Mouse (Mus musculus) hindbrain, embryonic 15.5 days (tissue): ENCODE data around the gene Tmem40. TPM values are rescaled to one million over a fixed set of nuclear protein-coding genes. Genes with fewer than 3 reads are reported as not detected.

Experiments used
- ATAC-seq: fragments of 200-750 bp; cut with Nextera tagmentation; 2 replicates; pipeline ENCODE4 v1.8.0; 2017; ENCODE audit warnings: low read depth, moderate number of reproducible peaks, moderate TSS enrichment; ENCODE audit not compliant: low FRiP score
- H3K27ac ChIP-seq: fragments of 300-500 bp; sonication (generic); replicated peaks from 2 replicates; pipeline ENCODE4 v1.5.1; 2015; ENCODE audit warnings: mild to moderate bottlenecking, inconsistent platforms
- H3K27me3 ChIP-seq: fragments of 300-500 bp; sonication (generic); 2 replicates; pipeline ENCODE4 v1.6.1; 2015; ENCODE audit warnings: control low read depth, inconsistent platforms
- H3K36me3 ChIP-seq: fragments of 300-500 bp; sonication (generic); 2 replicates; pipeline ENCODE4 v1.6.1; 2015; ENCODE audit warnings: control low read depth, inconsistent platforms
- H3K4me1 ChIP-seq: fragments of 300-500 bp; sonication (generic); replicated peaks from 2 replicates; pipeline ENCODE4 v1.6.1; 2015; ENCODE audit warnings: control low read depth, inconsistent platforms
- H3K4me2 ChIP-seq: fragments of 300-500 bp; sonication (generic); 2 replicates; pipeline ENCODE4 v1.6.1; 2015; ENCODE audit warnings: moderate library complexity, mild to moderate bottlenecking, inconsistent platforms
- H3K4me3 ChIP-seq: fragments of 300-500 bp; sonication (generic); 2 replicates; pipeline ENCODE4 v1.5.1; 2015; ENCODE audit warnings: mild to moderate bottlenecking, inconsistent platforms
- H3K9ac ChIP-seq: fragments of 300-500 bp; sonication (generic); 2 replicates; pipeline ENCODE4 v1.6.1; 2015; ENCODE audit warnings: inconsistent platforms
- H3K9me3 ChIP-seq: fragments of 300-500 bp; sonication (generic); 2 replicates; pipeline ENCODE4 v1.6.1; 2016; ENCODE audit warnings: control low read depth, inconsistent platforms
- WGBS: fragments of 180-500 bp; shearing (Covaris S2); methylation state at CpG from one replicate; pipeline ENCODE4 v1.1.7; 2015; 5-methylcytosine and 5-hydroxymethylcytosine counted together
- polyA plus RNA-seq: library from polyadenylated mRNA; unstranded; fragments of >200 nt; fragmentation: Nextera tagmentation; extraction: Ambion mirVana; gene quantifications from 2 replicates; pipeline ENCODE4 v1.2.1, GENCODE M21; 2015

Gene Tmem40
- polyA plus RNA-seq, 1 experiment from 2014 or later, result 1.5 TPM

- Histone ChIP-seq H3K4me2 (peak overlapping the region; percentile 20), H3K9ac (no peak overlapping the region), H3K36me3 (no peaks in the 10 kb centered on the region), H3K27me3 (no peaks in the 10 kb centered on the region), H3K27ac (peak overlapping the region; percentile 75), H3K4me1 (peaks cover 12% of the 10 kb centered on the region), H3K9me3 (no peaks in the 10 kb centered on the region), H3K4me3 (no peak overlapping the region)
- peak; percentile 92 for ATAC-seq
- 4% methylated on average over 7 of the region's 7 CpGs for WGBS
Measured at GRCm38 (mm10) chr6:115764179-115764578, 2.0 kb upstream of the Tmem40 start.

GRCm38 (mm10) chr6:115760982-115761381 is 1.2 kb downstream of the Tmem40 start:
- Histone ChIP-seq H3K4me2 (no peak overlapping the region), H3K4me1 (peaks cover 12% of the 10 kb centered on the region), H3K9me3 (no peaks in the 10 kb centered on the region), H3K36me3 (no peaks in the 10 kb centered on the region), H3K27me3 (no peaks in the 10 kb centered on the region), H3K4me3 (no peak overlapping the region), H3K27ac (no peak overlapping the region), H3K9ac (no peak overlapping the region)
- no peak for ATAC-seq
- WGBS, result 64% methylated on average over 4 of the region's 4 CpGs

DNA sequence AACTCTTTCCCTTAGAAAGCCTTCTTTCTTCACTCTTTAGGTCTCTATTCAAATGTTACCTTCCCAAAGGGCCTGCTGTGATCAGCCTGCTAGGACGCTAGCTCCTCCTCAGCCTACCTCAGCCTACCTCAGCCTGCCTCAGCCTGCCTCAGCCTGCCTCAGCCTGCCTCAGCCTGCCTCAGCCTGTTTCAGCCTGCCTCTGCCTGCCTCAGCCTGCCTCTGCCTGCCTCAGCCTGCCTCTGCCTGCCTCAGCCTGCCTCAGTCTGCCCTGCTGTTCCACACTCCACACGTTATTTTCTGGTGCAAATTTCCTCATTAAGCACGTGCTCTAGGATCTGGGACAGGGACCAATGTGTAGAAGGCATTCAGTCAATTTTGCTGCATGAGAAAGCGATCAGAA is 2.1 kb downstream of the Tmem40 start:
- H3K27me3 ChIP-seq, result no peaks in the 10 kb centered on the region
- no peak overlapping the region for H3K9ac ChIP-seq
- WGBS, result 90% methylated on average over 4 of the region's 4 CpGs
- no peak overlapping the region for H3K4me2 ChIP-seq
- ATAC-seq, result no peak
- no peaks in the 10 kb centered on the region for H3K9me3 ChIP-seq
- no peak overlapping the region for H3K27ac ChIP-seq
- peaks cover 12% of the 10 kb centered on the region for H3K4me1 ChIP-seq
- no peak overlapping the region for H3K4me3 ChIP-seq
- no peaks in the 10 kb centered on the region for H3K36me3 ChIP-seq

DNA sequence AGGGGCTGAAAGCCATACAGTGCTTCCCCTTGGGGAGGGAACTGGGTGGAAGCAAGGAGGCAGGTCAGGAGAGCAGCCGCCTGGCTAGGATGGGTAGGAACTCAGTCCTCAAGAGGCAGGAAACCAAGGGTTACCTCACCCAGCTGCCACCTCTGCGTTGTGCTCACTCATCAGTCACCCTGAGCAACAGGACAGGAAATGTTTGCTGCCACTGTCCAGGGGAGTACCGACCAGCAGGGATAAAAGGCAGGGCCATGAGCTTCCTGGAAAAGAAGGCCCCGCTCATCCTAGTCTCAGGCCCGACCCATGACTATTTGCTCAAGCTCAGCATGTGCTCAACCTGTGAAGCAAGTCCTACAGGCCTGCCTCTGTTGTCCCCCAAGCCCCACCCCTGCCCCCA is 2.7 kb downstream of the Tmem40 start:
- Histone ChIP-seq H3K27me3 (no peaks in the 10 kb centered on the region), H3K9me3 (no peaks in the 10 kb centered on the region), H3K4me2 (no peak overlapping the region), H3K4me1 (peaks cover 12% of the 10 kb centered on the region), H3K4me3 (no peak overlapping the region), H3K36me3 (no peaks in the 10 kb centered on the region), H3K27ac (no peak overlapping the region), H3K9ac (no peak overlapping the region)
- WGBS, result 59% methylated on average over 5 of the region's 5 CpGs
- no peak for ATAC-seq

DNA sequence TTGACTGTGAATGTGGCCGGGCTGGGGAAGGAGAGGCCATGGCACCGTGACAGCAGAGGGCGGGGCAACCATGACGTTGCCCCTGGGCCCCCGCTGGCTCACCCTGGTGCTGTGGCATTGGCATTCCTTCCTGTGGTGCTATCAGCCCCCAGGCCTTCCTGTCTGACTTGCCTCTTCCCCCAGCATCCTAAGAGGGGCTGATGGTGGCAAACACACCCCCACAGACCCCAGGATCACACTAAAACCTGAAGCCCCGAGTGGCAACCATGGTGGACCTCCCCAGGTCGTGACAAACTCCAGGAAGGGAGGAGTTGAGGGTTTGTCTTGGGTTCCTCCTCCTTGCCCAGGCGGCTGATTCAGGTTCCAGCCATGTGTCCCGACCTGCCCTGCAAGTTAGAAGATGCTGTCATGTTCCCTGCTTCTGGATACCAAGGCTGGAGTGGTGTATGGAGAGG is 3.2 kb downstream of the Tmem40 start:
- Histone ChIP-seq H3K9ac (no peak overlapping the region), H3K4me1 (peaks cover 10% of the 10 kb centered on the region), H3K4me2 (no peak overlapping the region), H3K9me3 (no peaks in the 10 kb centered on the region), H3K27ac (no peak overlapping the region), H3K4me3 (no peak overlapping the region), H3K36me3 (no peaks in the 10 kb centered on the region), H3K27me3 (no peaks in the 10 kb centered on the region)
- ATAC-seq, result no peak
- WGBS, result 72% methylated on average over 9 of the region's 9 CpGs

GRCm38 (mm10) chr6:115755536-115755935 is 6.7 kb downstream of the Tmem40 start:
- Histone ChIP-seq H3K9me3 (no peaks in the 10 kb centered on the region), H3K36me3 (no peaks in the 10 kb centered on the region), H3K9ac (no peak overlapping the region), H3K27me3 (no peaks in the 10 kb centered on the region), H3K27ac (no peak overlapping the region), H3K4me3 (no peak overlapping the region), H3K4me2 (no peak overlapping the region), H3K4me1 (no peaks in the 10 kb centered on the region)
- ATAC-seq, result no peak
- 85% methylated on average over 7 of the region's 7 CpGs for WGBS

GRCm38 (mm10) chr6:115746326-115746725 is 15.9 kb downstream of the Tmem40 start:
- WGBS, result 18% methylated on average over 1 of the region's 1 CpGs
- Histone ChIP-seq H3K9ac (no peak overlapping the region), H3K36me3 (no peaks in the 10 kb centered on the region), H3K27ac (no peak overlapping the region), H3K27me3 (no peaks in the 10 kb centered on the region), H3K4me1 (no peaks in the 10 kb centered on the region), H3K4me3 (no peak overlapping the region), H3K4me2 (no peak overlapping the region), H3K9me3 (no peaks in the 10 kb centered on the region)
- no peak for ATAC-seq

DNA sequence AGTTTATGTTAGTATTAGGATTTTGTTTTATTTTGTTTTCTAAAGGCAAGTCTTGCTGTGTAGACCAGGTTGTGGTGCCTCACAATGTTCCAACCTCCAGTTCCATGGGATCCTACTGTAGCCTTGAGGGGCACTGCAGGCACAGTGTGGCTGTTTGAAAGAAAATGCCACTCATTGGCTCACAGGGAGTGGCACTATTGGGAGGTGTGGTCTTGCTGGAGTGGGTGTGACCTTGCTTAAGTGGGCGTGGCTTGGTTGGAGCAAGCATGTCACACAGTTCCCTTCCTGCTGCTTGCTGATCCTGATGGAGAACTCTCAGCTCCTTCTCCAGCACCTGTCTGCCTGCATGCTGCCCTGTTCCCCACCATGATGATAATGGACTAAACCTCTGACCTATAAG is 18.6 kb downstream of the Tmem40 start:
- Histone ChIP-seq H3K27ac (no peak overlapping the region), H3K4me1 (no peaks in the 10 kb centered on the region), H3K9me3 (no peaks in the 10 kb centered on the region), H3K4me3 (no peak overlapping the region), H3K36me3 (no peaks in the 10 kb centered on the region), H3K4me2 (no peak overlapping the region), H3K9ac (no peak overlapping the region), H3K27me3 (no peaks in the 10 kb centered on the region)
- ATAC-seq, result no peak
- WGBS, result 7% methylated on average over 1 of the region's 1 CpGs

DNA sequence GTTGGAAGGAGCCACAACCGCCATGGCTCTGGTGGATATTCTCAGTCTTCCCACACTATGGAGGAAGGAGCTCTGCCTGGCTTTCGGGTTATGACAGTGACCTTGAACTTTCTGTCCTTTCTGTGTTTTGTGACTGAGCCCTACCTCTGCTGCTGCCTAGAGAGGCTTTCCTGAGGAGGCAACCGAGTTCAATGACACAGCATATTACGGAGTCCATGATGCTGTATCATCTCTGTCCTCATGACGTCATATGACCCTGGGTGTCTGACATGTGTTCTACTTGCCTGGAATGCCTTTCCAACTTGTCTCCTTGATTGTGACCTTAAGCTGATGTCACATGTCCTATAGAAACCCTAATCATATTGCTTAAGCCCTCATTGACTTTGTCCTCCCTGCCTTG is 23.2 kb downstream of the Tmem40 start:
- 88% methylated on average over 5 of the region's 5 CpGs for WGBS
- H3K9me3 ChIP-seq, result no peaks in the 10 kb centered on the region

GRCm38 (mm10) chr6:115734909-115735308 is 27.3 kb downstream of the Tmem40 start:
- ATAC-seq, result no peak
- H3K4me1 ChIP-seq, result no peaks in the 10 kb centered on the region
- H3K4me2 ChIP-seq, result no peak overlapping the region
- H3K9me3 ChIP-seq, result no peaks in the 10 kb centered on the region
- no peak overlapping the region for H3K27ac ChIP-seq
- no peak overlapping the region for H3K9ac ChIP-seq
- WGBS, result 81% methylated on average over 4 of the region's 4 CpGs
- H3K4me3 ChIP-seq, result no peak overlapping the region
- H3K27me3 ChIP-seq, result no peaks in the 10 kb centered on the region
- no peaks in the 10 kb centered on the region for H3K36me3 ChIP-seq

More for the DNA sequence above, 23.2 kb downstream of the Tmem40 start:
- H3K36me3 ChIP-seq, result no peaks in the 10 kb centered on the region
- no peaks in the 10 kb centered on the region for H3K4me1 ChIP-seq
- no peak overlapping the region for H3K4me2 ChIP-seq
- H3K4me3 ChIP-seq, result no peak overlapping the region
- no peak for ATAC-seq
- H3K27ac ChIP-seq, result no peak overlapping the region
- H3K27me3 ChIP-seq, result no peaks in the 10 kb centered on the region
- no peak overlapping the region for H3K9ac ChIP-seq

- no peaks in the 10 kb centered on the region for H3K27me3 ChIP-seq
- H3K9ac ChIP-seq, result no peak overlapping the region
- WGBS, result 78% methylated on average over 22 of the region's 22 CpGs
- no peaks in the 10 kb centered on the region for H3K36me3 ChIP-seq
- H3K4me1 ChIP-seq, result no peaks in the 10 kb centered on the region
- no peaks in the 10 kb centered on the region for H3K9me3 ChIP-seq
- no peak overlapping the region for H3K4me3 ChIP-seq
- no peak overlapping the region for H3K27ac ChIP-seq
- no peak overlapping the region for H3K4me2 ChIP-seq
- ATAC-seq, result no peak
Measured at GRCm38 (mm10) chr6:115732341-115732928, 29.8 kb downstream of the Tmem40 start.

- ATAC-seq, result no peak
- no peak overlapping the region for H3K4me3 ChIP-seq
- H3K27me3 ChIP-seq, result no peaks in the 10 kb centered on the region
- H3K4me2 ChIP-seq, result no peak overlapping the region
- 76% methylated on average over 20 of the region's 20 CpGs for WGBS
- H3K9me3 ChIP-seq, result no peaks in the 10 kb centered on the region
- H3K9ac ChIP-seq, result no peak overlapping the region
- H3K27ac ChIP-seq, result no peak overlapping the region
- no peaks in the 10 kb centered on the region for H3K36me3 ChIP-seq
- no peaks in the 10 kb centered on the region for H3K4me1 ChIP-seq
Measured at GRCm38 (mm10) chr6:115730560-115731342, 31.5 kb downstream of the Tmem40 start.
